Mouse (Mus musculus): ENCODE data around the gene 2210011C24Rik.
A peak's percentile ranks its signal among the peaks of the same experiment; 100 is the strongest.

GRCm38 (mm10) chr8:83980250-83980649 is 31.7 kb downstream of the 2210011C24Rik start:
- peak; percentile 10 to 95 (median 85) for TF ChIP-seq MYOD1 (IDR thresholded peaks at IDR 0.05; ENCODE audit: control insufficient read depth in 1 of 3, insufficient read length in 2 of 3, low read depth in 2 of 3)
- TF ChIP-seq POLR2A (IDR thresholded peaks at IDR 0.05; ENCODE audit: insufficient read length, low read depth) = no peak
- no peak for TF ChIP-seq E2F4 (IDR thresholded peaks at IDR 0.05; ENCODE audit: insufficient read depth)
- peak; percentile 44 to 98 (median 89) for TF ChIP-seq MYOG (IDR thresholded peaks at IDR 0.05; ENCODE audit: control insufficient read depth in 1 of 3, insufficient read depth in 1 of 3, insufficient read length in 2 of 3, low read depth in 2 of 3)
